Mouse (Mus musculus) embryonic facial prominence, embryonic 11.5 days (tissue): Measurements from ENCODE around the gene Nubp1. TPM values are rescaled to one million over a fixed set of nuclear protein-coding genes. Genes with fewer than 3 reads are reported as not detected.

Experiments
- ATAC-seq: fragments of 200-750 bp; cut with Nextera tagmentation; replicated peaks from 2 replicates; pipeline ENCODE4 v1.8.0; 2017; ENCODE audit warnings: low read depth; ENCODE audit not compliant: insufficient number of reproducible peaks, low FRiP score, low TSS enrichment
- DNase-seq: peaks from one replicate; pipeline ENCODE4 v3.0.0-alpha.2; 2015; ENCODE audit warnings: low spot score
- H3K27ac ChIP-seq: fragments of 300-500 bp; sonication (generic); replicated peaks from 2 replicates; pipeline ENCODE4 v1.5.1; 2014; ENCODE audit warnings: mild to moderate bottlenecking, low read depth, low read length, control low read depth
- H3K27me3 ChIP-seq: fragments of 300-500 bp; sonication (generic); 2 replicates; pipeline ENCODE4 v1.6.1; 2014; ENCODE audit warnings: mild to moderate bottlenecking, low read length, moderate library complexity, mixed read lengths; ENCODE audit not compliant: control insufficient read depth, insufficient read depth
- H3K36me3 ChIP-seq: fragments of 300-500 bp; sonication (generic); replicated peaks from 2 replicates; pipeline ENCODE4 v1.6.1; 2014; ENCODE audit warnings: low read depth, mild to moderate bottlenecking, low read length, moderate library complexity, mixed read lengths; ENCODE audit not compliant: control insufficient read depth, insufficient read depth
- H3K4me1 ChIP-seq: fragments of 300-500 bp; sonication (generic); 2 replicates; pipeline ENCODE4 v1.6.1; 2014; ENCODE audit warnings: low read length, mixed read lengths; ENCODE audit not compliant: control insufficient read depth, insufficient read depth
- H3K4me2 ChIP-seq: fragments of 300-500 bp; sonication (generic); 2 replicates; pipeline ENCODE4 v1.6.1; 2014; ENCODE audit warnings: low read depth, mild to moderate bottlenecking, control low read depth, low read length, moderate library complexity
- H3K4me3 ChIP-seq: fragments of 300-500 bp; sonication (generic); 2 replicates; pipeline ENCODE4 v1.5.1; 2014; ENCODE audit warnings: low read depth, low read length, control low read depth
- H3K9ac ChIP-seq: fragments of 300-500 bp; sonication (generic); replicated peaks from 2 replicates; pipeline ENCODE4 v1.6.1; 2014; ENCODE audit warnings: mild to moderate bottlenecking, control low read depth, low read length
- H3K9me3 ChIP-seq: fragments of 300-500 bp; sonication (generic); replicated peaks from 2 replicates; pipeline ENCODE4 v1.6.1; 2016; ENCODE audit warnings: mild to moderate bottlenecking, low read length, inconsistent platforms, mixed read lengths; ENCODE audit not compliant: control insufficient read depth
- WGBS: fragments of 180-500 bp; shearing (Covaris S2); extraction: QIAGEN DNeasy Blood & Tissue Kit; methylation state at CpG from one replicate; pipeline ENCODE4 v1.1.7; 2014; 5-methylcytosine and 5-hydroxymethylcytosine counted together
- polyA plus RNA-seq: library from polyadenylated mRNA; unstranded; fragments of >200 nt; fragmentation: Nextera tagmentation; extraction: Ambion mirVana; gene quantifications from 2 replicates; pipeline ENCODE4 v1.2.1, GENCODE M21; 2014

The Nubp1 gene
- polyA plus RNA-seq, 1 experiment from 2014 or later: 75.0 TPM

- DNase-seq: peak; percentile 85
- 25% methylated on average over 13 of the region's 13 CpGs for WGBS
- Histone ChIP-seq H3K36me3 (no peaks in the 10 kb centered on the region), H3K4me1 (no peaks in the 10 kb centered on the region; the same call in 1 of the 2 replicates), H3K9me3 (no peaks in the 10 kb centered on the region), H3K9ac (peak overlapping the region; percentile 43; the same call in 1 of the 2 replicates), H3K27ac (no peak overlapping the region), H3K4me2 (peak overlapping the region; percentile 40), H3K27me3 (no peaks in the 10 kb centered on the region), H3K4me3 (0 out of 2 replicates have a peak overlapping the region, but pooled peaks have one; percentile 2)
- peak; percentile 87; the same call in 1 of the 2 replicates for ATAC-seq
Measured at GRCm38 (mm10) chr16:10374254-10375011, 37.3 kb upstream of the Nubp1 start.

DNA sequence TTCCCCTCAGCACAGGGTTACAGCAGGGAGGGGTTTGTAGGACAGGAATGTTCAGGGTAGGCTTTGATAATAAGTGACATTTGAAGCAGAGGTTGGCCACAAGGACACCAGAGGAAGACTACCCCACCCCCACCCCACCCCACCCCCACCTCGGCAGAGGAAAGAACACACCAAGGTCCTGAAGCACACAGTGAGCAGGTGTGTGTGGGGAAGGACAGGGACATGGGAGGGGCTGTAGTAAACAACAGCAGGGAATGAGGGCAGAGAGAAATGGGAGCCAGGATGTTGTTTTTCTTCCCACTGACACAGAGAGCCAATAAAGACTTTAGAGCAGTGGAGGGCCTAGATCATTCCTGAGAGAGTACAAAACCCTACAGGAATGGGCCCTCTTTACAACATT lies 34.5 kb upstream of the Nubp1 start:
- Histone ChIP-seq H3K4me3 (no peak overlapping the region), H3K9me3 (no peaks in the 10 kb centered on the region), H3K4me1 (no peaks in the 10 kb centered on the region; the same call in 1 of the 2 replicates), H3K27ac (no peak overlapping the region), H3K36me3 (no peaks in the 10 kb centered on the region), H3K4me2 (no peak overlapping the region), H3K27me3 (no peaks in the 10 kb centered on the region), H3K9ac (no peak overlapping the region)
- 59% methylated on average over 1 of the region's 1 CpGs for WGBS
- DNase-seq (no peak), ATAC-seq (no peak)

- H3K36me3 ChIP-seq: no peaks in the 10 kb centered on the region
- no peak overlapping the region for H3K9ac ChIP-seq
- H3K9me3 ChIP-seq: no peaks in the 10 kb centered on the region
- H3K27me3 ChIP-seq: no peaks in the 10 kb centered on the region
- no peak overlapping the region for H3K27ac ChIP-seq
- H3K4me2 ChIP-seq: no peak overlapping the region
- no peak overlapping the region for H3K4me3 ChIP-seq
- DNase-seq (no peak), ATAC-seq (no peak)
- WGBS: 68% methylated on average over 2 of the region's 2 CpGs
- H3K4me1 ChIP-seq: no peaks in the 10 kb centered on the region; the same call in 1 of the 2 replicates
Measured at GRCm38 (mm10) chr16:10379531-10379930, 32.2 kb upstream of the Nubp1 start.

DNA sequence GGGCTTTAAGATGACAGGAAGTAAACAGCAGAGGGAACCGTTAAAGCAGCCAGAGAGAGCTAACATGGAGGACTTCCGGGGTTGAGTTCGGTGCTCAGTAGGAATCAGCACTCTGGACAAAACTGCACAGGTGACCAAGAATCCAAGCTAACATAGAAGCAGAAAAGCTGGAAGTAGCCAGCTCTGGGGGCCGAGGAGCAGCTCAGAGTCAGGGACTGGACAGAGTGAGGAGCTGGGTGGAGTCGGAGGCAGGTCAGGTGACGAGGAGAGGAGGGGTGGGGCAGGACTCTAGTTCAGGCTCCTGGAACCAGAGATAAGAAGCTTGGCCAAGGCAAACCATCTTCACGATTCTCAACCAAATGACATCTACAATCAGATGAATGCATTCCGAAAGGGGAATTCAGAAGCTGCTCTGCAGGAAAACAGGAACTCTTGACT lies 27.7 kb upstream of the Nubp1 start:
- H3K27ac ChIP-seq: no peak overlapping the region
- H3K4me2 ChIP-seq: no peak overlapping the region
- H3K27me3 ChIP-seq: no peaks in the 10 kb centered on the region
- DNase-seq (no peak), ATAC-seq (no peak)
- no peaks in the 10 kb centered on the region for H3K36me3 ChIP-seq
- 31% methylated on average over 8 of the region's 8 CpGs for WGBS
- H3K9ac ChIP-seq: no peak overlapping the region
- H3K9me3 ChIP-seq: no peaks in the 10 kb centered on the region
- no peak overlapping the region for H3K4me3 ChIP-seq
- H3K4me1 ChIP-seq: no peaks in the 10 kb centered on the region

DNA sequence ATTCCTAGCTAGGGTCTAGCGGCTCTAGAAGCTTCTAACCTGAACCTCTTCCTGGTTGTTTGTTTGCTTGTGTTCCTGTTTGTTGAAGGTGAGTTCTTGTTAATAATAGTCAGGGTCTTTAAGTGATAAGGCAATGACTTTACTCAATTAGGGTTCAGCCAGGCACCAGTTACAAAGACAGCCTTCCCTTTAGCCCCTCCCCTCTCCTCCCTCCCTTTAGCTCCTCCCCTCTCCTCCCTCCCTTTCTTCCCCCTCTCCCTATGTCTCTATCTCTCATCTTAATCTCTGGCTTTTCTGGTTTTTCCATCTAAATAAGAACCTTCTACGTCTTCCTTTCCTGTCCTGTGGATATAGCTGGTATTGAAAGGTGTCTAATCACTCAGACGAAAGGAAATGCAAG lies 27.2 kb upstream of the Nubp1 start:
- Histone ChIP-seq H3K4me1 (no peaks in the 10 kb centered on the region), H3K36me3 (no peaks in the 10 kb centered on the region), H3K4me3 (no peak overlapping the region), H3K27me3 (no peaks in the 10 kb centered on the region), H3K9ac (no peak overlapping the region), H3K27ac (no peak overlapping the region), H3K9me3 (no peaks in the 10 kb centered on the region), H3K4me2 (no peak overlapping the region)
- WGBS: 66% methylated on average over 3 of the region's 3 CpGs
- ATAC-seq (no peak), DNase-seq (no peak)

GRCm38 (mm10) chr16:10385261-10385660 lies 26.5 kb upstream of the Nubp1 start:
- DNase-seq (no peak), ATAC-seq (no peak)
- no peak overlapping the region for H3K9ac ChIP-seq
- no peak overlapping the region for H3K4me3 ChIP-seq
- H3K27me3 ChIP-seq: no peaks in the 10 kb centered on the region
- H3K4me2 ChIP-seq: no peak overlapping the region
- WGBS: 82% methylated on average over 12 of the region's 12 CpGs
- no peak overlapping the region for H3K27ac ChIP-seq
- no peaks in the 10 kb centered on the region for H3K36me3 ChIP-seq
- no peaks in the 10 kb centered on the region for H3K4me1 ChIP-seq
- H3K9me3 ChIP-seq: no peaks in the 10 kb centered on the region

- no peaks in the 10 kb centered on the region for H3K9me3 ChIP-seq
- DNase-seq (no peak), ATAC-seq (no peak)
- no peak overlapping the region for H3K27ac ChIP-seq
- no peak overlapping the region for H3K9ac ChIP-seq
- no peaks in the 10 kb centered on the region for H3K36me3 ChIP-seq
- H3K4me3 ChIP-seq: no peak overlapping the region
- no peak overlapping the region for H3K4me2 ChIP-seq
- H3K27me3 ChIP-seq: no peaks in the 10 kb centered on the region
- H3K4me1 ChIP-seq: no peaks in the 10 kb centered on the region
- WGBS: 89% methylated on average over 6 of the region's 6 CpGs
Measured at GRCm38 (mm10) chr16:10388634-10389365, 22.9 kb upstream of the Nubp1 start.

- Histone ChIP-seq H3K27me3 (peaks cover 6% of the 10 kb centered on the region; the same call in 1 of the 2 replicates), H3K9me3 (no peaks in the 10 kb centered on the region), H3K36me3 (no peaks in the 10 kb centered on the region), H3K27ac (no peak overlapping the region), H3K4me2 (no peak overlapping the region), H3K4me1 (no peaks in the 10 kb centered on the region), H3K4me3 (no peak overlapping the region), H3K9ac (no peak overlapping the region)
- ATAC-seq (no peak), DNase-seq (no peak)
- WGBS: 86% methylated on average over 9 of the region's 9 CpGs
Measured at GRCm38 (mm10) chr16:10392587-10392986, 19.2 kb upstream of the Nubp1 start.
